Mouse (Mus musculus) left cerebral cortex, postnatal 10 days (tissue): ENCODE data around the gene Gm13278. TPM values are rescaled to one million over a fixed set of nuclear protein-coding genes. Genes with fewer than 3 reads are reported as not detected.

Source experiments
- total RNA-seq, 2 experiments: library from RNA; stranded (reverse); gene quantifications; 2 replicates each; pipeline ENCODE4 v1.2.3; 2021

Gene Gm13278
- total RNA-seq, 2 experiments from 2014 or later: not detected

Other genes with a start within 250 kb of the Gm13278 start
- not detected for gene Ifna15, start 233.3 kb upstream of the Gm13278 start, total RNA-seq
- not detected for gene Ifna14, start 219.8 kb upstream of the Gm13278 start, total RNA-seq
- not detected for gene Ifna9, start 199.2 kb upstream of the Gm13278 start, total RNA-seq
- gene Ifna12, start 188.2 kb upstream of the Gm13278 start, total RNA-seq: not detected
- not detected for gene C87499, start 157.1 kb upstream of the Gm13278 start, total RNA-seq
- gene Ifna13, start 147.1 kb upstream of the Gm13278 start, total RNA-seq: not detected
- not detected for gene Ifna16, start 114.6 kb upstream of the Gm13278 start, total RNA-seq
- not detected for gene Ifna2, start 107.6 kb upstream of the Gm13278 start, total RNA-seq
- not detected for gene Ifnab, start 100.2 kb upstream of the Gm13278 start, total RNA-seq
- gene Gm26566, start 69.7 kb upstream of the Gm13278 start, total RNA-seq: 1 to 10 TPM; 1.8 to 2.0 TPM
- gene Klhl9, start 69.1 kb upstream of the Gm13278 start, total RNA-seq: 100 to 1,000 TPM; 105 to 107 TPM
- gene Gm13271, start 36.7 kb upstream of the Gm13278 start, total RNA-seq: not detected
- gene Gm13283, start 31.4 kb upstream of the Gm13278 start, total RNA-seq: not detected
- gene Gm13290, start 17.7 kb upstream of the Gm13278 start, total RNA-seq: not detected
- gene Gm13289, start 14.6 kb upstream of the Gm13278 start, total RNA-seq: not detected
- not detected for gene Gm13272, start 11.7 kb upstream of the Gm13278 start, total RNA-seq
- not detected for gene Ifnz, start 9.4 kb upstream of the Gm13278 start, total RNA-seq
- gene Gm13276, start 5.8 kb upstream of the Gm13278 start, total RNA-seq: not detected
- gene Gm13277, start 2.9 kb upstream of the Gm13278 start, total RNA-seq: not detected
- gene Gm13275, start 2.9 kb downstream of the Gm13278 start, total RNA-seq: not detected
- not detected for gene Gm13279, start 5.8 kb downstream of the Gm13278 start, total RNA-seq
- gene Gm13285, start 8.1 kb downstream of the Gm13278 start, total RNA-seq: not detected
- not detected for gene Gm13287, start 11.7 kb downstream of the Gm13278 start, total RNA-seq
- gene Gm13288, start 14.0 kb downstream of the Gm13278 start, total RNA-seq: not detected
- not detected for gene Ifna7, start 24.7 kb downstream of the Gm13278 start, total RNA-seq
- gene Ifna11, start 28.4 kb downstream of the Gm13278 start, total RNA-seq: not detected
- gene Ifna6, start 35.9 kb downstream of the Gm13278 start, total RNA-seq: not detected
- not detected for gene Ifna5, start 44.0 kb downstream of the Gm13278 start, total RNA-seq
- gene Ifna4, start 50.3 kb downstream of the Gm13278 start, total RNA-seq: not detected
- gene Ifna1, start 58.5 kb downstream of the Gm13278 start, total RNA-seq: not detected
- gene Ifne, start 88.7 kb downstream of the Gm13278 start, total RNA-seq: not detected